Mouse (Mus musculus) embryonic facial prominence, embryonic 10.5 days (tissue): ENCODE data around the gene Prr23a1. TPM values are rescaled to one million over a fixed set of nuclear protein-coding genes. Genes with fewer than 3 reads are reported as not detected.

ENCODE experiments used
- DNase-seq: peaks from one replicate; pipeline ENCODE4 v3.0.0-alpha.2; 2017; ENCODE audit warnings: low spot score
- H3K27ac ChIP-seq: fragments of 300-500 bp; sonication (generic); replicated peaks from 2 replicates; pipeline ENCODE4 v1.5.1; 2016; ENCODE audit warnings: mild to moderate bottlenecking
- H3K27me3 ChIP-seq: fragments of 300-500 bp; sonication (generic); replicated peaks from 2 replicates; pipeline ENCODE4 v1.6.1; 2016; ENCODE audit warnings: low read depth, mild to moderate bottlenecking; ENCODE audit not compliant: poor library complexity, severe bottlenecking
- H3K36me3 ChIP-seq: fragments of 300-500 bp; sonication (generic); replicated peaks from 2 replicates; pipeline ENCODE4 v1.6.1; 2016; ENCODE audit warnings: mild to moderate bottlenecking, moderate library complexity
- H3K4me1 ChIP-seq: fragments of 300-500 bp; sonication (generic); 2 replicates; pipeline ENCODE4 v1.6.1; 2016
- H3K4me3 ChIP-seq: fragments of 300-500 bp; sonication (generic); 2 replicates; pipeline ENCODE4 v1.5.1; 2016; ENCODE audit warnings: mild to moderate bottlenecking, moderate library complexity
- H3K9me3 ChIP-seq: fragments of 300-500 bp; sonication (generic); 2 replicates; pipeline ENCODE4 v1.6.1; 2016; ENCODE audit warnings: mild to moderate bottlenecking
- WGBS: fragments of 180-500 bp; shearing (Covaris S2); methylation state at CpG from one replicate; pipeline ENCODE4 v1.1.7; 2016; 5-methylcytosine and 5-hydroxymethylcytosine counted together
- polyA plus RNA-seq: library from polyadenylated mRNA; unstranded; fragments of >200 nt; fragmentation: Nextera tagmentation; extraction: Ambion mirVana; gene quantifications from 2 replicates; pipeline ENCODE4 v1.2.1, GENCODE M21; 2016

Prr23a1 gene
- polyA plus RNA-seq, 1 experiment from 2014 or later, result not detected

DNA sequence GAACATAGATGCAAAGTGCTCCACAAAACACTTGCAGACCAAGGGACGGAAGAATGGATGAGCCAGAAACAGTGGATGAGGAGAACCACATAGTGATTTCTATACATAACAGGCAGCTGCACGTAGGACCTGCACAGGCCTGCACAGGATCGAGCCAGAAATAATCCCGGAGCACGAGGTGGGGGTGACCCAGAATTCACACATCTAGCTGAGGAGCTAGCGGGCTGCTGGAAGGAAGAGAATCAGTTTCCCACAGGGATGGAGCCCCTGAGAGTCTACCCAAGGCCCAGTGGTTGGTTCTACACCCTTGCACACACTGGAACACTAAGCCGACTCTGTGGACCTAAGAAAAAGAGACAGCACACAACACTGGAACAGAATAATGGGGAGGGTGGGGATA is 18.5 kb upstream of the Prr23a1 start:
- no peak overlapping the region for H3K27ac ChIP-seq
- H3K9me3 ChIP-seq, result no peaks in the 10 kb centered on the region
- no peaks in the 10 kb centered on the region for H3K27me3 ChIP-seq
- 88% methylated on average over 7 of the region's 7 CpGs for WGBS
- H3K4me1 ChIP-seq, result no peaks in the 10 kb centered on the region
- no peak overlapping the region for H3K4me3 ChIP-seq
- H3K36me3 ChIP-seq, result no peaks in the 10 kb centered on the region
- DNase-seq, result no peak

GRCm38 (mm10) chr9:98829508-98829907 is 12.8 kb upstream of the Prr23a1 start:
- Histone ChIP-seq H3K36me3 (no peaks in the 10 kb centered on the region), H3K4me3 (0 out of 2 replicates have a peak overlapping the region, but pooled peaks have one; percentile 8), H3K27ac (peak overlapping the region; percentile 44; the same call in 1 of the 2 replicates), H3K27me3 (no peaks in the 10 kb centered on the region), H3K4me1 (peaks cover 17% of the 10 kb centered on the region), H3K9me3 (no peaks in the 10 kb centered on the region)
- DNase-seq, result peak; percentile 51
- 26% methylated on average over 5 of the region's 5 CpGs for WGBS

- no peak for DNase-seq
- H3K36me3 ChIP-seq, result no peaks in the 10 kb centered on the region
- no peak overlapping the region for H3K27ac ChIP-seq
- 88% methylated on average over 7 of the region's 7 CpGs for WGBS
- H3K4me1 ChIP-seq, result peaks cover 5% of the 10 kb centered on the region; the same call in 1 of the 2 replicates
- H3K4me3 ChIP-seq, result no peak overlapping the region
- H3K9me3 ChIP-seq, result peaks cover 7% of the 10 kb centered on the region; the same call in 1 of the 2 replicates
- H3K27me3 ChIP-seq, result peaks cover 7% of the 10 kb centered on the region
Measured at GRCm38 (mm10) chr9:98837537-98838074, 4.7 kb upstream of the Prr23a1 start.

DNA sequence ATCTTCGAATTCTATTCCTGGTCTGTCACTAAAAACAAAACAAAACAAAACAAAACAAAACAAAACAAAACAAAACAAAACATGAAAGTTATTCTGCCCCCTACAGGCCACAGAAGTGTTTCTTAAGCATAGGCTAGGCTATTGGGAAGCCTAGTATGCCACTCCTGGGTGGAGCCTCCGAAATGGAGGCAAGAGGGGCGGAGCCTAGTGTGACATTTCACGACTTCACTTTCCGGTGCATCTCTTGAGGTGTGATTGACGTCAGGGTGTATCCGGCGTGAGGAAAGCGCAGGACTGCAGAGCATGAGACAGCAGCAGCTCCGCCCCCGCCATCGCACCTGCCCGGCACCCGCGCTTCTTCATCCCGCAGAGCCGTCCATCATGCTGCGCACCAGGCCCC is 13.9 kb downstream of the Prr23a1 start, which contains the start of gene Prr23a2:
Prr23a2 (plus strand) TSS at position 285 of the 400 bp plus-strand sequence.
- no peak within 1 kb of the TSS for H3K27ac ChIP-seq
- no peak for DNase-seq
- H3K9me3 ChIP-seq, result peaks cover 5% of the 10 kb centered on the region; the same call in 1 of the 2 replicates
- no peaks in the 10 kb centered on the region for H3K4me1 ChIP-seq
- WGBS, result 76% methylated on average over 18 of the region's 18 CpGs
- H3K36me3 ChIP-seq, result no peaks in the 10 kb centered on the region
- H3K4me3 ChIP-seq, result no peak within 1 kb of the TSS
- H3K27me3 ChIP-seq, result no peaks in the 10 kb centered on the region

DNA sequence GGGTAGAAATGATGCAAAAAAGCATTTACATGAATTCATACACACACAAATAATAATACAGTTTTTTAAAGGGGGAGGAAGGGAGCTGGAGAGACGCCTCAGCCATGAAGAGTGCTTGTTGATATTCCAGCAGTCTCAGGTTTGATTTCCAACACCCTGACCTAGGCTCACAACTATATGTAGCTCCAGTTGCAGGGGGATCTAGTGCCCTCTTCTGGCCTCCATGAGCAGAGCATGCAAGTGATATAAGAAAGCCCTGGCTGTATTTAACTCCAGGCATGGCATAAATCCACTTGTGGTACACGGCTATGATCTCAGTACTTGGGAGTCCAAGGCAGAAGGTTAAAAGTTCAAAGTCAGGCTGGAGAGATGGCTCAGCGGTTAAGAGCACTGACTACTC is 21.2 kb downstream of the Prr23a1 start:
- H3K4me1 ChIP-seq, result peaks cover 3% of the 10 kb centered on the region; the same call in 1 of the 2 replicates
- H3K9me3 ChIP-seq, result 0 out of 2 replicates have a peak, but pooled peaks cover 7% of the 10 kb centered on the region
- H3K27me3 ChIP-seq, result peaks cover 17% of the 10 kb centered on the region
- 72% methylated on average over 3 of the region's 3 CpGs for WGBS
- DNase-seq, result no peak
- no peak overlapping the region for H3K27ac ChIP-seq
- H3K4me3 ChIP-seq, result no peak overlapping the region
- H3K36me3 ChIP-seq, result no peaks in the 10 kb centered on the region

GRCm38 (mm10) chr9:98864571-98864970 is 22.3 kb downstream of the Prr23a1 start, which contains the start of gene Prr23a3:
Gene Prr23a3 (plus strand): TSS chr9:98864767.
- H3K4me1 ChIP-seq, result peaks cover 3% of the 10 kb centered on the region; the same call in 1 of the 2 replicates
- H3K4me3 ChIP-seq, result peak within 1 kb of the TSS; percentile 28; the same call in 1 of the 2 replicates
- H3K27ac ChIP-seq, result no peak within 1 kb of the TSS
- 0 out of 2 replicates have a peak, but pooled peaks cover 7% of the 10 kb centered on the region for H3K9me3 ChIP-seq
- peaks cover 17% of the 10 kb centered on the region for H3K27me3 ChIP-seq
- no peak for DNase-seq
- 58% methylated on average over 22 of the region's 22 CpGs for WGBS
- H3K36me3 ChIP-seq, result no peaks in the 10 kb centered on the region

Other genes starting within 250 kb of the Prr23a1 start
- 80.0 and 82.5 TPM in 2 replicates for gene Mrps22, start 240.8 kb upstream of the Prr23a1 start, polyA plus RNA-seq
- gene Prr23a2, start 14.0 kb downstream of the Prr23a1 start, polyA plus RNA-seq, result not detected in 2 replicates
- gene Prr23a3, start 22.3 kb downstream of the Prr23a1 start, polyA plus RNA-seq, result 0.08 and 0.10 TPM in 2 replicates
- gene 7420426K07Rik, start 60.6 kb downstream of the Prr23a1 start, polyA plus RNA-seq, result not detected in 2 replicates
- 1.9 and 2.4 TPM in 2 replicates for gene Foxl2, start 112.8 kb downstream of the Prr23a1 start, polyA plus RNA-seq
- gene Faim, start 143.9 kb downstream of the Prr23a1 start, polyA plus RNA-seq, result 58.1 and 61.8 TPM in 2 replicates
- not detected in 2 replicates for gene Gm1123, start 193.2 kb downstream of the Prr23a1 start, polyA plus RNA-seq